Mouse (Mus musculus): ENCODE data around the gene Aimp1. TPM values are rescaled to one million over a fixed set of nuclear protein-coding genes. Genes with fewer than 3 reads are reported as not detected.

Aimp1 gene
- 78.7 TPM for polyA plus RNA-seq (2014; fragmentation: Illumina TruSeq; extraction: RNeasy Lipid Tissue Mini Kit (QIAGEN cat#74804); ENCODE audit: low read depth, low replicate concordance)

DNA sequence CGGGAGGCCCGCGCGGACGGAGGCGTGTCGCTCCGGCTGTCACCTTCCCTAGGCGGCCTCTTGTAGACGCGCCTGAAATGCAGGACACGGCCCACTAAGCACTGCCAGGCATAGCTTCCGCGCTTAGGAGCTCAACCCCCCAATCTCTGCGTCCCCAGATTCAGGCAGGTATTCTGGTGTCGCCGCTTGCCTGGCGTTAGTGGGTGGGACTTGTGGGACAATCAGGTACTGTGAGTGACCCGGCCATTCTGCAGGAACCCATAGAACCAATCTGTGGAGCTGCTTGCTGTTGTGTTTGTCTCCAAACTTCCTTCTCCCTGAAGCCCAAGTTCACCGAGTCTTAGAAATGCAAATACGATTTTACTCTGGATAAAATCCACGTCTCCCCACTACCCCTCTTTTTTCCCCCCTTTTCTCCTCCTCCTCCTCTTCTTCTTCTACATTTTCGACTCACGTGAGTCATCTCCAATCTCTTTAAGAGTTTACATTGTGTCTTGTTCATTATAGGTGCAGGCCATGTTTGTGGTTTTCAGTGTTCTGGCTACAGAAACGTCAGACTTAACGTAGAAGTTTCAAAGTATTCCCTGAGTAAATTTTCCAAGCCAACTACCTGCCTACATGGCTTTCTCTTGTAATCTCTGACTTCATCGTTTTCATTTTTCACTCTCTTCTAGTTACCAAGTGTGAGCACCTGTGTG is at the start of gene Aimp1:
TSS of gene Aimp1 (minus strand) at position 140 of the 698 bp plus-strand sequence.

DNA sequence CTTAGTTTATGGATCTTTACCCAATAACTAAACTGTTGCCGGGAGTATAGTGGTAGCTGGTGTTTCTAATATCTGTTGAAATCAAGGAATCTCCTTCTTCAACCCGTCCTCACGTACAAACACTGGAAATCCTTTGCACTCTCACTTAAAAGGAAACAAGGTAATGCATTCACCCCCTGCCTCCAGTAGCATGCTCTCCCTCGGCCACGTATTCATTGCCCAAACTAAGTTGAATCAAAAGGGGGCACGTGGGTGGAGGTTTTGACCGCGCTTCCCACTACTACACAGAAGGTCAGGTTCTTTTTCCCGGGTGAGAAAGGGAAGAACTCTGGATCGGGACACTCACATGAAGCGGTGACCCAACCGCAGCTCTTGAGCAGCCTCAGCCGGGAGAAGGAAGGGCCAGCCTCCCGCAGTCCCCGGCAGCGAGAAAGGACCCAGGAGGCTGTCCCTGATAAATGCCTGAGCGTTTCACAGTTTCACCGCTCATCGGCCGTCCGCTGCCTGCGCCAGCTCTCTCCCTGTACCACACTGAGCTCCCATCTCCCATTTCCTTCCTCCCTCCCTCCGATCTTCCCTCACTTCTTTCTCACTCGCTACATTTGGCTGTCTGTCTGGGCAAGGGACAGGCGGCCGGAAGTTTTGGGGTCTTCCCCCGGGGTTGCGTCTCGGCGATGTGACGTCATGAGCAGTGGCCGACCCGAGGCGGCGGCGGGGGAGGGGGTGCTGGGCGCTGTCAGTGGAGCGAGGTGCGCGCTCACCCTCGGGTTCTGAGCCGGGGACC is 531 bp downstream of the Aimp1 start, which contains the start of gene Tbck:
TSS of gene Tbck (plus strand) at position 698 of the 784 bp plus-strand sequence.

DNA sequence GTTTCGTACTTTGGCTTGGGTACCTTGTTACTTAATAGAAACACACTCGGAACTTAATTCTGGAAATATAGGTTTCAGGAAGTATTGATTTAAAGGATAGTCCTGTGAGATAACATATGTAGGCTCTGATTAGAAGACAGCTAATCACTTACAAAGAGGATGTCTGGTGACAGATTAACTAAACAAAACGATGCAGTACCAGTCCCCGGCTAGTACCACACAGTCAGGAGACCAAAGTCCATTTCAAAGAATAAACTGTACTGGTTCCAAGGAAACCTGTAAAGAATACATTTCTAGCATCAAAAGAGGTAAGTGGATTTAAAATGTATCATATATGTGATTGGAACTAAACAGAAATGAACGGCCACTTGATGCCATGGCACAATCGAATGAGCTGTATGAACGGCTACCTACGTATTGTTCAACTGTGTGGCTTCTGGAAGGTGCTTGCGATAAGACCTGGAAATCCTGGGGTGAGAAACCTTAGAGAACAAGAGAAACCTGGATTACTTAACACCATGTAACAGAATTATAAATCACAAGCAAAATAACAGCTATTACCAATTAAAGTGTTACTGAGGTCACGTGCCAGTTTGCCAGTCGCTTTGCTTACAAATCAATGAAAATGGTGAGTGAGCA is 54.5 kb downstream of the Aimp1 start, which contains the start of gene Gimd1:
TSS of gene Gimd1 (plus strand) at position 220 of the 639 bp plus-strand sequence.

Other genes with a start within 250 kb of the Aimp1 start
- gene Gimd1, start 54.5 kb downstream of the Aimp1 start, polyA plus RNA-seq (2014; fragmentation: Illumina TruSeq; extraction: RNeasy Lipid Tissue Mini Kit (QIAGEN cat#74804); ENCODE audit: low read depth, low replicate concordance) = not detected
- 6.6 TPM for gene Tbck, start 226 bp downstream of the Aimp1 start, polyA plus RNA-seq (2014; fragmentation: Illumina TruSeq; extraction: RNeasy Lipid Tissue Mini Kit (QIAGEN cat#74804); ENCODE audit: low read depth, low replicate concordance)